Mouse (Mus musculus) bone marrow, adult 2 months (tissue): ENCODE data around the gene Cnst.

Experiments
- CTCF ChIP-seq: fragments of 200-500 bp; IDR thresholded peaks from 2 replicates; pipeline ENCODE4 v1.5.1; 2011; ENCODE audit warnings: low read length, control low read depth; ENCODE audit not compliant: control insufficient read depth, insufficient read depth
- POLR2A ChIP-seq: fragments of 200-500 bp; IDR thresholded peaks from 2 replicates; pipeline ENCODE4 v1.6.1; 2011; ENCODE audit warnings: low read depth, mild to moderate bottlenecking, control low read depth, low read length, borderline replicate concordance; ENCODE audit not compliant: control insufficient read depth

DNA sequence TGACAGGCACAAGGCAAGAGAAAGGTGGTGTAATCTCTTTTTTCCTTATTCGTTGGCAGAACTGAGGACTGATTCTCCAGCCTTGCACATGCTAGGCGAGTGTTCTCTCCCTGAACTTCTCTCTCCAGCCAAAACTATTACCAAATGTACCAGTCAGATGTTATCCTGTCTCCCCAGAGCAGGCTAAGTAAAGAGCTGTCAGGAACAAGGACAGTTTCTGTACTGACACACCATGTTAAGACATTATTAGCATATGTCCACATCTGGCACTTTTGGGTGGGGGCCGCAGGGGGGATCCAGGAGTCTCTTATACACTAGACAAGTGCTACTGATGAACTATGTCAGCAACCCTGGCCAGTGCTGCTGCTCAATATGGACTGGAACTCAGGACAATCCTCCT lies 10.8 kb downstream of the Cnst start:
- TF ChIP-seq CTCF (no peak), POLR2A (no peak)
